Mouse (Mus musculus): ENCODE results near the gene Cyp26c1. TPM values are rescaled to one million over a fixed set of nuclear protein-coding genes. Genes with fewer than 3 reads are reported as not detected.
A peak's percentile ranks its signal among the peaks of the same experiment; 100 is the strongest.

The Cyp26c1 gene
- polyA plus RNA-seq, 1 experiment from 2014 or later, result not detected

DNA sequence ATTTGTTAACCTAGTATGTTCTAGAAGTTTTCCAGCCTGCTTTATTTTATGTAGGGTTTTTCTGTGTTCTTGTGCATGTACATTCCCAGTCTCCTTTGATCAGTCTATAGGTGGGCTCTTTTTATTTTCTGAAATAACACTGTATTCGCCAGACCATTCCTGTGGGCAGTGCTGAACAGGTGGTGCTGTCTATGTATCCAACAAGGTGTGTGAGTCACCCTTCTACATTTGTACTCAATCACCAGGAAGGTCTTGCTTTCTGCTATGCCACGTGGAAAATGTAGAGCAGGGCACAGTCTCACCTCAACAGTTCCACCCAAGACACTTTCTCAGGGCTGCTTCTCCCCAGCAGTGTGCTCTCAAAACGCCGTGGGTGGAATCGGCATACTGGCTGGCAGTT is 16.7 kb upstream of the Cyp26c1 start:
- no peak overlapping the region for H3K4me2 ChIP-seq
- WGBS, result 86% methylated on average over 5 of the region's 5 CpGs
- H3K4me1 ChIP-seq (ENCODE audit: insufficient read depth), result no peaks in the 10 kb centered on the region
- DNase-seq (no peak), ATAC-seq (ENCODE audit: insufficient read depth) (no peak)
- H3K9ac ChIP-seq, result no peak overlapping the region
- no peak overlapping the region for H3K27ac ChIP-seq (ENCODE audit: low read depth)
- TF ChIP-seq CTCF (IDR thresholded peaks at IDR 0.05; ENCODE audit: low read depth), result no peak
- H3K27me3 ChIP-seq (ENCODE audit: insufficient read depth, low read length), result no peaks in the 10 kb centered on the region
- no peaks in the 10 kb centered on the region for H3K9me3 ChIP-seq (ENCODE audit: low read depth, low read length)
- H3K36me3 ChIP-seq (ENCODE audit: insufficient read depth), result no peaks in the 10 kb centered on the region
- H3K4me3 ChIP-seq (ENCODE audit: low read depth, low read length), result no peak overlapping the region

DNA sequence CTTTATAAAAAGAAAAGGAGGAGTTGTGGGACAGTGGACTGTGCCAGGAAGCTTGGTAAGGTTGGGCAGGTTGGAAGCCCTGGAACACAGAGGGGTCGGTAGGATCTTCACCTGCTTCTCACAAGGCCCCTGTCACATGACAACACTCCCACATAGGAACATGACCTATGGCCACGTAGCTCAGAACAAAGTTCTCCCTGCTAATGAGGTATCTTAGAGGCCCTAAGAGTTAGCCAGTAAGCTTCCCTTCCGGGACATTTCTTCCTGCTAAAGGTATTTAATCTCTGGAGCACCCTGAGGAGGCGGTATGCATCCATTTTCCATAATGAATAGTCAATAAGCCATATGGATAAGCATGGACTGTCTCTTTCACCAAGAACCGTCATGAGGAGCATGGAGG is 15.9 kb upstream of the Cyp26c1 start:
- Histone ChIP-seq H3K4me3 (ENCODE audit: low read depth, low read length) (no peak overlapping the region), H3K9ac (no peak overlapping the region), H3K4me1 (ENCODE audit: insufficient read depth) (no peaks in the 10 kb centered on the region), H3K27me3 (ENCODE audit: insufficient read depth, low read length) (no peaks in the 10 kb centered on the region), H3K27ac (ENCODE audit: low read depth) (no peak overlapping the region), H3K36me3 (ENCODE audit: insufficient read depth) (no peaks in the 10 kb centered on the region), H3K4me2 (no peak overlapping the region), H3K9me3 (ENCODE audit: low read depth, low read length) (no peaks in the 10 kb centered on the region)
- no peak for DNase-seq
- ATAC-seq (ENCODE audit: insufficient read depth), result no peak
- WGBS, result 90% methylated on average over 5 of the region's 5 CpGs
- no peak for TF ChIP-seq CTCF (IDR thresholded peaks at IDR 0.05; ENCODE audit: low read depth)

DNA sequence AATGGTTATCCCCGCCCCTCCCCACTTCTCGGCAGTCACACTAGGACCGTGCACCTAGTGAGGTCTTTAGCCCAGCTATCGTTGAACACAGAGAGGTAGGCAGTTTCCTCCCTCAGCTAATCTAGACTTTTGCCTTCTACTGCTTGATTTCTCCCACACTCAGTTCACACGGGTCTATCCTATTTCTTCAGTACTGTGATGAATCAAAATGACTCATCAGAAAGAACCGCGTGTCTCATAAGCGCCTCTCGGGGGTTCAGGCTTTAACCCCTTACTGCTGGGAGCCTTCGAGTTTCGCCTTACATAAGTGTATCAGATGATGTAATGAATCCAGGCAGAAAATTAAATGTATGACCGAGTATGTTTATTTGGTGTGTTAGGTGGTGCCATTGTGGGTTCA is 12.0 kb upstream of the Cyp26c1 start:
- Histone ChIP-seq H3K9me3 (ENCODE audit: low read depth, low read length) (no peaks in the 10 kb centered on the region), H3K36me3 (ENCODE audit: insufficient read depth) (no peaks in the 10 kb centered on the region), H3K9ac (no peak overlapping the region), H3K4me3 (ENCODE audit: low read depth, low read length) (no peak overlapping the region), H3K27ac (ENCODE audit: low read depth) (no peak overlapping the region), H3K4me2 (no peak overlapping the region), H3K27me3 (ENCODE audit: insufficient read depth, low read length) (no peaks in the 10 kb centered on the region), H3K4me1 (ENCODE audit: insufficient read depth) (no peaks in the 10 kb centered on the region)
- WGBS, result 44% methylated on average over 12 of the region's 12 CpGs
- DNase-seq (no peak), ATAC-seq (ENCODE audit: insufficient read depth) (no peak)
- no peak for TF ChIP-seq CTCF (IDR thresholded peaks at IDR 0.05; ENCODE audit: low read depth)

DNA sequence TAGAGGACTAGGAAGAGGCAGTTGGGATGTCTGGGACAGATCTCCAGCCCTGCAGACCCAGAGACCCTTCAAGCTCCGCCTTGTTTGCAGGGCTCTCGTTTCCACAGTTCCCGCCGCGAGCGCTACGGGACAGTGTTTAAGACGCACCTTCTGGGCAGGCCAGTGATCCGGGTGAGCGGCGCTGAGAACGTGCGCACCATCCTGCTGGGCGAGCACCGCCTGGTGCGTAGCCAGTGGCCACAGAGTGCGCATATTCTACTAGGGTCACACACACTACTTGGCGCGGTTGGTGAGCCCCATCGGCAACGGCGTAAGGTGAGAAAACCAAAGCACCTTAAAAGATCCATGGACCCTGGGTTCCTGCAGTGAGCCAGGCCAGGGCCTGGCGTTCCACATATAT is 966 bp downstream of the Cyp26c1 start:
- Histone ChIP-seq H3K9me3 (ENCODE audit: low read depth, low read length) (no peaks in the 10 kb centered on the region), H3K4me2 (no peak overlapping the region), H3K9ac (no peak overlapping the region), H3K27ac (ENCODE audit: low read depth) (no peak overlapping the region), H3K4me1 (ENCODE audit: insufficient read depth) (no peaks in the 10 kb centered on the region; the same call in 1 of the 2 replicates), H3K27me3 (ENCODE audit: insufficient read depth, low read length) (peaks cover 91% of the 10 kb centered on the region), H3K36me3 (ENCODE audit: insufficient read depth) (no peaks in the 10 kb centered on the region), H3K4me3 (ENCODE audit: low read depth, low read length) (no peak overlapping the region; the same call in 1 of the 2 replicates)
- TF ChIP-seq CTCF (IDR thresholded peaks at IDR 0.05; ENCODE audit: low read depth), result no peak
- no peak for ATAC-seq (ENCODE audit: insufficient read depth)
- WGBS, result 3% methylated on average over 23 of the region's 23 CpGs
- DNase-seq, result no peak

DNA sequence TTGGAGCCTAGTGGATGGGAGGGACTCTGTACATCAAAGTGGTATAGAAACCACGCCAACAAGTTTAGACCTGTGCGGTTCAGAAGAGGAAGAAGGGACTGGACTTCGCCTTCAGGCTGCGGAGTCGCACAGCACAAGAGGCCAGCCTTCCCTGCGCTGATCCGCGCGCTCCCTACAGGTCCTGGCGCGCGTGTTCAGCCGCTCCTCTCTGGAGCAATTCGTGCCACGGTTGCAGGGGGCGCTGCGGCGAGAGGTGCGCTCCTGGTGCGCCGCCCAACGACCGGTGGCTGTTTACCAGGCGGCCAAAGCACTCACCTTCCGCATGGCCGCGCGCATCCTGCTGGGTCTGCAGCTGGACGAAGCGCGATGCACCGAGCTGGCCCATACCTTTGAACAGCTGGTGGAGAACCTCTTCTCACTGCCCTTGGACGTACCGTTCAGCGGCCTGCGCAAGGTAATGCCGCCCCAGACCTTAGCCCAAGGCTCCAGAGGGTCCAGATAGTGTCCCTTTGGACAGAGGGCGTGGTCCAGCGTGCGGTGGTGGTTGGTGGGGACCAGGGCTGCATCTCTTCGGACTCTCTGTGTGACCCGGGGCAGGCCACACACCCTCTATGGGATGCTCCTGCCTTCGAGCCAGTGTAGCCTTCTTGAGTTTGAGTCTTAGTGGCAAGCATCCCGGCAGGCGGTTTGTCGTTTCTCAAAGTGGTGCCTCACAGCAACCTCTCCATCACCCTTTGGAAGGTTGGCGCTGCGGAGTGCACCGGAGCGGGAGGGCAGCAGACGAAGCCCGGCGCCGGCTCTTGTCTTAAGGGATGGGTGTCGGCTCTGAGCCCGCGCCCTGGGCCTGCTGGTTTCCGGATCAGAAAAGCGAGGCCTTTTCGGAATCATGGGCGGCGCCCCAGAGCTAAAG is 1.8 kb downstream of the Cyp26c1 start:
- Histone ChIP-seq H3K4me3 (ENCODE audit: low read depth, low read length) (no peak overlapping the region), H3K27ac (ENCODE audit: low read depth) (no peak overlapping the region), H3K9me3 (ENCODE audit: low read depth, low read length) (no peaks in the 10 kb centered on the region), H3K9ac (no peak overlapping the region), H3K4me2 (no peak overlapping the region), H3K4me1 (ENCODE audit: insufficient read depth) (no peaks in the 10 kb centered on the region; the same call in 1 of the 2 replicates), H3K36me3 (ENCODE audit: insufficient read depth) (no peaks in the 10 kb centered on the region), H3K27me3 (ENCODE audit: insufficient read depth, low read length) (peaks cover 96% of the 10 kb centered on the region)
- 2% methylated on average over 62 of the region's 62 CpGs for WGBS
- ATAC-seq (ENCODE audit: insufficient read depth) (no peak), DNase-seq (peak; percentile 36)
- peak; percentile 62 for TF ChIP-seq CTCF (IDR thresholded peaks at IDR 0.05; ENCODE audit: low read depth)

DNA sequence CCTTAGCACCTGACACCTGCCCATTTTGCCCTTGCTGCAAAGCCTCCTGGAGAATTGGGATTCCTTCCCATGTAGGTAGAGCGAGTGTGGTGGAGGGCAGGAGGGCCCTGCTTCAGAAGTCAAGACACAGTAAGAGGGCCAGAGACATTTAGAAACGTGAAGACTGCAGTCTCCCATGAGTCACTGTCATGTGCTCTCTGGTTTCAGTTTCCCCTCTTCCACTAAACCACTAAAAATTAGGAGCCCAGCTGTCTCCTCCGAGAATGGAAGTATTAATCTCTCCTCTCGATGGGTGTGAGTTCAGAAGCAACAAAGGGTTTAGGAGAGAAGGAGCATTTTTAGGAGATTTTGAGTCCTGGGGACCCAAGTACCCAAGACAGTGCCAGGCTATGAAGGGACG is 4.1 kb downstream of the Cyp26c1 start:
- no peak overlapping the region for H3K9ac ChIP-seq
- no peak for TF ChIP-seq CTCF (IDR thresholded peaks at IDR 0.05; ENCODE audit: low read depth)
- WGBS, result 38% methylated on average over 5 of the region's 5 CpGs
- H3K4me2 ChIP-seq, result no peak overlapping the region
- DNase-seq, result no peak
- no peak for ATAC-seq (ENCODE audit: insufficient read depth)
- peaks cover 100% of the 10 kb centered on the region for H3K27me3 ChIP-seq (ENCODE audit: insufficient read depth, low read length)
- H3K4me3 ChIP-seq (ENCODE audit: low read depth, low read length), result no peak overlapping the region
- H3K36me3 ChIP-seq (ENCODE audit: insufficient read depth), result no peaks in the 10 kb centered on the region
- H3K4me1 ChIP-seq (ENCODE audit: insufficient read depth), result no peaks in the 10 kb centered on the region; the same call in 1 of the 2 replicates
- no peaks in the 10 kb centered on the region for H3K9me3 ChIP-seq (ENCODE audit: low read depth, low read length)
- no peak overlapping the region for H3K27ac ChIP-seq (ENCODE audit: low read depth)

DNA sequence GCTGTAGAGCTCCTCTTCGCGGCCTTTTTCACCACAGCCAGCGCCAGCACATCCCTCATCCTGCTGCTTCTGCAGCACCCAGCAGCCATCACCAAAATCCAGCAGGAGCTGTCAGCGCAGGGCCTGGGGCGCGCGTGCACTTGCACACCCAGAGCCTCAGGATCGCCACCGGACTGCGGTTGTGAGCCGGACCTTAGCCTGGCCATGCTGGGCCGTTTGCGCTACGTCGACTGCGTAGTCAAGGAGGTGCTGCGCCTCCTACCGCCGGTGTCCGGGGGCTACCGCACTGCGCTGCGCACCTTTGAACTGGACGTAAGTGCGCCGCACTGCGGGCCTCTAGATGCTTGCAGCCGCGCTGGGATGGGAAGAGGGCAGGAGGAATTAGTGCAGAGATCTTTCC is 5.3 kb downstream of the Cyp26c1 start:
- Histone ChIP-seq H3K9me3 (ENCODE audit: low read depth, low read length) (no peaks in the 10 kb centered on the region), H3K27me3 (ENCODE audit: insufficient read depth, low read length) (peaks cover 100% of the 10 kb centered on the region), H3K4me3 (ENCODE audit: low read depth, low read length) (no peak overlapping the region), H3K4me2 (peak overlapping the region; percentile 15; the same call in 1 of the 2 replicates), H3K36me3 (ENCODE audit: insufficient read depth) (no peaks in the 10 kb centered on the region), H3K9ac (no peak overlapping the region), H3K4me1 (ENCODE audit: insufficient read depth) (no peaks in the 10 kb centered on the region; the same call in 1 of the 2 replicates), H3K27ac (ENCODE audit: low read depth) (no peak overlapping the region)
- DNase-seq (peak; percentile 65), ATAC-seq (ENCODE audit: insufficient read depth) (no peak)
- WGBS, result 2% methylated on average over 29 of the region's 29 CpGs
- peak; percentile 56 for TF ChIP-seq CTCF (IDR thresholded peaks at IDR 0.05; ENCODE audit: low read depth)

Data from lung, embryonic 14.5 days (tissue).